Mouse (Mus musculus): ENCODE measurements at regions not wholly inside any gene's neighbourhood (a gene's known extent, or its start where the extent isn't known, plus 50 kb on each side); places are given as distances from the start of the nearest gene placed in this dataset.
A peak's percentile ranks its signal among the peaks of the same experiment; 100 is the strongest.

GRCm38 (mm10) chr14:62084047-62084446 lies 208.3 kb upstream of the Rnaseh2b start:
- no peak for DNase-seq (ENCODE audit: low spot score)

DNA sequence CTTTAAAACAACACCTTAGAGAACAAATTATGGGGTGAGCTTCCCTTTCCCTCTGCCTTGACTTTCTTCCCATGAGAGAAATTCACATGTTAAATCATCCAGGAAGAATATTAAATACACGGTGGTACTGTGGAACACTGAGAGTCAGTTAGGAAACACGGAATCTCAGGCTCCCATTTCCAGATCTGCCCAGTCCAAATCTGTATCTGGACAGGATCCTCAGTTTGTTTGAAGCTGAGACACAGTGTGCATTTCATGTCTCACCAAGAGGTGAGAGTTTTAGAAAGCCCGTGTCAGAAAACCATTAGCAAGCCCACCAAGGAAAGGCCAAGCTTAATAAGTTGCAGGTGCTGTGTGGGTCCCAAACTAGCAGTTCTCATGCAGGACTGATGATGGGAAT lies 204.2 kb upstream of the Rnaseh2b start:
- no peak for DNase-seq (ENCODE audit: low spot score)

DNA sequence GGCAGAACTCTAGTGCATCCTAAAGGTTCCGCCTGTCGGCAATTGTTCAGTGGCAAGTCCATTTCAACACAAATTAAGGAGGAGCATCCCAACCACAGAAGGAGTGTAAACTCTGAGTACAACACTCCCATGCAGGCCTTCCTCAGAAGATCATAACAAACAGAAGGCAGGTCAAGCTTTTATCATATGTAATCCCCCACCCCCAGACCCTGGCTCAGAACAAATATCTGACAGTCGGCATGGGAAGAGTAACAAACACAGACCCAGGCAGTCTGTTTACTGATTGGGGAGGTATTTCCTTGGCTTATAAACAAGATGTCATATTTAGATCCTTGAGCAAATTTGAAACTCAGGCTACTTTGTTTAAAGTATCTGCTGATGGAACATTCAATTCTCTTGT lies 174.9 kb upstream of the Rnaseh2b start:
- DNase-seq (ENCODE audit: low spot score) = no peak

- no peak for DNase-seq (ENCODE audit: low spot score)
Measured at GRCm38 (mm10) chr14:62118542-62118953, 173.8 kb upstream of the Rnaseh2b start.

- DNase-seq (ENCODE audit: low spot score) = no peak
Measured at GRCm38 (mm10) chr14:62128918-62129317, 163.5 kb upstream of the Rnaseh2b start.

DNA sequence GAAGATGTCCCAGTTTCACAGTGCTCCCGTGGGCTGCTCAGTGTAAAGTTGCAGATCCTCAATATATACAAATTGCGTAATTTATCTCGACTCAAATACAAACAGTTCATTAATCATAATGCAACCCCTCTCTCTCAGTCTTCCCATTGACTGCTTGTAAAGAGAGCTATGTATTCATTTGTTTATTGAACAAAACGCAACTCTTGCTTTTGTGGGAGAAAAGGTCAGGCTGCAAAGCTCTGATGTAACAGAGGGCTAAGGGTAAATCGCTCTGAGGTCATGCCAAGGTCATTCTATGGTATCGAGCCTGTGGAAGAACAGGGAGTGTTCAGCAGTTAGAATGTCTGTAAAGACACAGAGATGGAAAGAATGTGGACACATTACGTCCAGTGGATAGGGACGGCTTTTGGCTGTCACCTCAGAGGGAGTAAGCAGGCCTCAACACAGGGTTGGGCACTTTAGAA lies 160.0 kb upstream of the Rnaseh2b start:
- no peak for DNase-seq (ENCODE audit: low spot score)

GRCm38 (mm10) chr14:62137981-62138380 lies 154.4 kb upstream of the Rnaseh2b start:
- DNase-seq (ENCODE audit: low spot score) = no peak

- no peak for DNase-seq (ENCODE audit: low spot score)
Measured at GRCm38 (mm10) chr14:62144385-62145030, 147.9 kb upstream of the Rnaseh2b start.

- no peak for DNase-seq (ENCODE audit: low spot score)
Measured at GRCm38 (mm10) chr14:62157038-62157716, 135.2 kb upstream of the Rnaseh2b start.

DNA sequence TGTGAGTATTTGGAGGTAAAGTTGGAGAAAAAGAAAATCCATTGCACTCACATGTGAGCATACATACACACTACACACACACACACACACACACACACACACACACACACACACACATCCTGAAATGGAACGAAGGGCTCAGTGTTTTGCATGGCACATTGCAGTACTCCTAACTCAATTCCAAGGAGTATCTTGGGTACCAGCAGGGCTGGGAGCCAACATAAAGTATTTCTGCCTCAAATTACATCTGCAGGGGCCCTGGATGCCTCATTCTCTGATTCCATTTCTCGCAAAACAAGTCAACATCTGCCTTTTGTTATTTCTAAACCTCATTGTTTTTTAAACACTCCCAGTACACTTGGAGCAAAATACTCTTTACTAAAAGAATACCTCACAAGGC lies 132.7 kb upstream of the Rnaseh2b start:
- DNase-seq (ENCODE audit: low spot score) = no peak

DNA sequence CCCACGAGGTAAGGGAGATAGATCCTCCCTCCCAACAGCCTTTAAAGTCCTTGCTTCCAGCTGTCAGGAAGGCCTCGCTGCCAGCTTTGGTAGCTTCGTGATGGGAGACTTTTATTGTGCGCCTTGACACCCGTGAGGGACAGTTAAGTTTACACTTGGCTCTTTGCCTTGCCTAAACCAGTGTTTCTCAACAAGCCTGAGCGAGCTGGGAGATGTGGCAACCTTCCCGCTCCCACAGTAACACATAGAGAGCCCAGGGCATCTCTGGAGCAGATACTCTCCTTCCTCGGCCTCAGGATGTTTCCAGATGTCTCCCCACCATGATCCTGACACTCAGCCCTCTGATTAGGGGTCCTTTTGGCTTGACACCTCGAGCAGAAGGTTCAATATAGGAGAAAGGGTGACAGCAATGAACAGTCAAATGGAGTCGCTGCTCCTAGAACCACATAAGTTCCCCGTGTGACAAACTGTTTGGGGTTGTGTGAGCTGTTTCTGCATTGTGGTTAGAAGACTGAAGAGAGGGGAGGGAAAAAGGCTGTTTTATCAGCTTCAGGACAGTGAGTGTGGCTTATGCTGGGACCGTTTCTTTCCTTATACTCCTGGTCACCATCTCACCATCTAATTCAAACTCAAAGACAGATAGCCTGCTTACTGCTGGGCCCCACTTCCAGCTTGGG lies 129.1 kb upstream of the Rnaseh2b start:
- no peak for DNase-seq (ENCODE audit: low spot score)

- DNase-seq (ENCODE audit: low spot score) = no peak
Measured at GRCm38 (mm10) chr14:62164918-62165317, 127.5 kb upstream of the Rnaseh2b start.

DNA sequence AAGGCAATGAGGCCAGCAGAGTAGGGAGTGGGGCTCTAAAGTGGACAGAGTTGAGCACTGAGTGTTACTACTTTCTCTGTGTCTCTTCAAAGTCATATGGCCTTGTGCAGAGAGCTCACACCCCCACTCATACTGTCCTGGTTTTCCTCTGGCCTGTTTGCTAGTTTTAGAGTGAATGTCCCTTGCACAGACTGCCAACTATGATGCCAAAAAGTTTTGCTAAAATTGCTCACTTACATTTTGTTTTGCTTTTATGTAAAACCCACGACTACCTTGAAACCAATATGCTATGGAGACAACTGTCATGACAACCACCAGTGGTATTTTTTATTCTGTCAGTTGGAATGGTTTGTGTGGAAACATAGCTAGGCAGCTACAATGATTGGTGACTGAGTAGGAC lies 126.4 kb upstream of the Rnaseh2b start:
- no peak for DNase-seq (ENCODE audit: low spot score)

DNA sequence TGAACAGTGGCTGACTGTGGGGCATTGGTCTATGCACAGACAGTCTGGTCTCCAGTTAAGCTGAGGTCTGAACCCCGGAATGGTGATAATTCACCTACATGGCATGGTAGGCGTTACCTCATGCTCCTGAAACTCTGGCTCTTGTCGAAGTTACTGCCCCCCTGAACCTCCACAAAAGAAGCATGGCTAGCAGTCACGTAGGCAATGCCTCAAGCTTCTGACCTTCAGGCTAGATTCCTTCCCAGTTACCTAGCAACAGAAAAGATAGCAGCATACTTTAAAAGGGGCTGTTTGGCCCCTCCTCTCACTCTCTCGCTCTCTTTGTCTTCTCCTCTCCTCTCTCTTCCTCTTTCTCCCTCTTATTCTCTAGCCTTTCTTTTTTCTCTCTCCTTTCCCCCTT lies 125.8 kb upstream of the Rnaseh2b start:
- DNase-seq (ENCODE audit: low spot score) = no peak

- no peak for DNase-seq (ENCODE audit: low spot score)
Measured at GRCm38 (mm10) chr14:62167090-62167489, 125.3 kb upstream of the Rnaseh2b start.

- DNase-seq (ENCODE audit: low spot score) = no peak
Measured at GRCm38 (mm10) chr14:62168711-62169110, 123.7 kb upstream of the Rnaseh2b start.

- DNase-seq (ENCODE audit: low spot score) = no peak
Measured at GRCm38 (mm10) chr14:62170385-62170784, 122.0 kb upstream of the Rnaseh2b start.

DNA sequence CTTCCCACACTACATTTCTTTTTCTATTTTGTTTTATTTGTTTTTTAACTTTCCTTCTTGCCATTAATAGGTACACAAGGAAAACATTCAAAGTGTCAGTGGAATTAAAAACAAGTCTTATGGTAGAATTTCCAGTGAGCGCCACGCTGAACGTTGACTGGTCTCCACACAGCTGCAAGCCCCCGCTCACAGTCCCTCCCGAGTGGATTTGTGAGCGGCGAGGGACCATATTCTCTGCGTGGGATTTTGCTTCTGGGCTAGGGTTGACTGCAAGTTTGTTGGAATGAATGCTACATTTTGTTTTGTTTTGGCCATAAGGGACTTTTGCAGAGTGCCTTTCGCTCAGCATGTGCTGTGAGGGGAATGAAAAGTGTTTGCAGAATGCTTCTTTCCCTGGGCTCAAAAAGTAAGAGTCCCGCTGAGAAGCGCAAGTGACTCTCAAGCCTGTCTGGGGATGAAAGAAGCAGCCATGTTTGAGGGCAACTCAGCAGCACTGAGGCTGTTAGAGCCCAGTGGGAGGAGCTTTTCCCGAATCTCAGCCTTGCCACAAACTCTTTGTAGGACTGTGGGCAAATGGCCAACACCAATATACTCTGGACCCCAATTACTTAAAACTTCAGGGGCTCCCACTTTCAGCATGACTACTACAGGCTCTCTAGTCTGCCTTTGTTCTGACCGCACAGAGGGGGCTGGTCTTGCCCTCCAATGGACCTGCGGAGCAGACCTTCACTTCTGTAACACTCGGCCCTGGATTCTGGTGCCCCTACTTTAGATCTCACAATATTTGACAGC lies 120.9 kb upstream of the Rnaseh2b start:
- no peak for DNase-seq (ENCODE audit: low spot score)

GRCm38 (mm10) chr14:62173835-62174530 lies 118.4 kb upstream of the Rnaseh2b start:
- DNase-seq (ENCODE audit: low spot score) = no peak

DNA sequence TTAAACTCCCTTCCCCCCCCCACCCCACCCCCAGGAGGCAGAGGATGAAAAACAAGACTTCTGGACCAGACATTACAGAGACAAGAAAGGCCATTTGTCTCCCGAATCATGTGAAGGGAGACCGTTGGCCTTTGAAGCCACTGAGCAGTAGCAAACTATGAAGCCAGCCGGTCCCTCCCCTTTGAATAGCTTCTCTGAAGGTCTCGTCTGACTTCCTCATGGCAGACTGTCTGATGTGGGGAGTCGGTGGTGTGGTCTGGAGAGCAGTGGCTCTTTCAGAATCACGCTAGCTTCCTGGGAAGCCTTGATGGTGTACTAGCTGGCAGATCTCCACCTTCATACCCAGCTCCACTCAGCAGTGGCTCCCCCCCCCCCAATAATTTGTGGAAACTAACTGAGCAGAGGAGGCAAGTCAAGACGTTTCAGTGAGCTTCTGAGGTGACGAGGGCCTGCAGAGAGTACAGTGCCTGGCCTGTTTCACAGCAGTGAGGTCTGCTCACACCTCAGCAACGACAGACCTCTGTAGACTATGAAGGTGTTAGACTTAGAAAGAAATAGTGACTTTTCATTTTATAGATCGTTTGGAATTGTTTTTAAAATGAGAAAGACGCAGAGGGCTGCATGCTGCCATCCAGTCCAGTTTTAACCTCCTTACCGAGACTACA lies 116.9 kb upstream of the Rnaseh2b start:
- no peak for DNase-seq (ENCODE audit: low spot score)

DNA sequence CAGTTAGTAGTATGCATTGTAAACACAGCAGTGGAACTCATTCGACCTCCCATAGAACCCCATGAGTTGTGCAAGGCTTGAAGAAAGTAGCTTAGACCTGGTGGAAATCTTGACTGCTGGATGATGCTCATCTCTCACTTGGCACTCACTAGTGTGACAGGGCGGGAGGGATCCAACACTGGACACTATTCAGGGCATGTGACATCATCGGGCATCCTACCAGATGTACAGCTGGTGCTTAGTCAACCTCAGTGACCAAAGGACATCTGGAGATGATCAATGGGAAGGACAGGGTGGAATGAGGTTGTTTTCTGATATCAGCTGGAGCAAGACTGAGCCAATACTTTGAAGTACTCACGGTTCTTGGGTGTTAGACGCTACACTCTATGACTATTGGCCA lies 114.9 kb upstream of the Rnaseh2b start:
- peak; percentile 8 for DNase-seq (ENCODE audit: low spot score)

Data from urinary bladder, postnatal 25 days (tissue).